Mouse (Mus musculus) Patski (cell line): ENCODE measurements around the gene Gins3. TPM values are rescaled to one million over a fixed set of nuclear protein-coding genes. Genes with fewer than 3 reads are reported as not detected.
A peak's percentile ranks its signal among the peaks of the same experiment; 100 is the strongest.
"Not testable (repeated sequence)": the region's sequence is repeated elsewhere in the genome, so short reads cannot be mapped to it uniquely, and the experiment has no call there.

Source experiments
- ATAC-seq: fragments of 100-300 bp; one replicate; pipeline ENCODE4 v1.8.0; 2021
- CTCF ChIA-PET: fragments of 350-600 bp; sonication (Branson Sonifier 250); formaldehyde crosslinking; loops from one replicate; lab custom pipeline; 2022; ENCODE audit warnings: inconsistent platforms; lab: Charles Lee
- POLR2A ChIA-PET: fragments of 350-600 bp; sonication (Branson Sonifier 250); formaldehyde crosslinking; loops from one replicate; lab custom pipeline; 2022; ENCODE audit warnings: antibody characterized with exemption, inconsistent platforms; lab: Charles Lee
- DNase-seq: peaks from one replicate; pipeline ENCODE4 v3.0.0-alpha.2; 2011; ENCODE audit warnings: low read depth, low spot score
- H3K27me3 ChIP-seq: fragments of 371-371 bp; one replicate; pipeline ENCODE4 v1.5.1; 2021
- CTCF ChIP-seq: fragments of 100-300 bp; IDR thresholded peaks from one replicate; pipeline ENCODE4 v1.5.1; 2021
- in situ Hi-C: fragments of 300-500 bp; cut with MboI; formaldehyde crosslinking; loops from 3 replicates; pipeline ENCODE4 v1.11.1; 2018; ENCODE audit warnings: low pct_unique_long_range_greater_than_20kb, mixed read lengths
- polyA plus RNA-seq: library from polyadenylated mRNA; unstranded; gene quantifications from one replicate; pipeline ENCODE4 v1.2.3, GENCODE M21; 2021

Gins3 gene
- polyA plus RNA-seq, 1 experiment from 2014 or later = 5.8 TPM

- in situ Hi-C loops = no loop called here
- no peak for TF ChIP-seq CTCF
- H3K27me3 ChIP-seq = no peaks in the 10 kb centered on the region
- ATAC-seq = no peak
- no peak for DNase-seq
- CTCF ChIA-PET = no interaction called here
- POLR2A ChIA-PET = no interaction called here
Measured at GRCm38 (mm10) chr8:95663599-95663949, 30.3 kb downstream of the Gins3 start.

GRCm38 (mm10) chr8:95665813-95666452 is 32.7 kb downstream of the Gins3 start:
- in situ Hi-C loops, DNase-seq, ATAC-seq, POLR2A ChIA-PET, H3K27me3 ChIP-seq: not testable (repeated sequence)
- CTCF ChIA-PET = interaction anchor here (1.4 kb wide), 1 partner anchor 31 kb away, joined by 8 read pairs; no protein-coding TSS in a partner anchor

- no peak for ATAC-seq
- DNase-seq = no peak
- TF ChIP-seq CTCF = no peak
- ChIA-PET POLR2A (no interaction called here), CTCF (no interaction called here)
- in situ Hi-C loops = no loop called here
- H3K27me3 ChIP-seq = no peaks in the 10 kb centered on the region
Measured at GRCm38 (mm10) chr8:95668163-95668958, 35.1 kb downstream of the Gins3 start.

GRCm38 (mm10) chr8:95669967-95670366 is 36.7 kb downstream of the Gins3 start:
- ATAC-seq (no peak), DNase-seq (no peak)
- POLR2A ChIA-PET = interaction anchor here (1.4 kb wide), 1 partner anchor 20 kb away, joined by 3 read pairs; no protein-coding TSS in a partner anchor
- CTCF ChIA-PET = interaction anchor here (1.4 kb wide), 1 partner anchor 27 kb away, joined by 4 read pairs; no protein-coding TSS in a partner anchor
- no peaks in the 10 kb centered on the region for H3K27me3 ChIP-seq
- no peak for TF ChIP-seq CTCF
- in situ Hi-C loops = no loop called here

GRCm38 (mm10) chr8:95671861-95672260 is 38.6 kb downstream of the Gins3 start:
- TF ChIP-seq CTCF = no peak
- in situ Hi-C loops = no loop called here
- ChIA-PET POLR2A (interaction anchor here (1.0 kb wide), 1 partner anchor 44 kb away, joined by 4 read pairs; no protein-coding TSS in a partner anchor), CTCF (interaction anchor here (0.8 kb wide), 1 partner anchor 15 kb away, joined by 3 read pairs; no protein-coding TSS in a partner anchor)
- DNase-seq (no peak), ATAC-seq (no peak)
- H3K27me3 ChIP-seq = peaks cover 2% of the 10 kb centered on the region

GRCm38 (mm10) chr8:95672811-95673210 is 39.6 kb downstream of the Gins3 start:
- ATAC-seq (no peak), DNase-seq (no peak)
- peaks cover 8% of the 10 kb centered on the region for H3K27me3 ChIP-seq
- POLR2A ChIA-PET = no interaction called here
- CTCF ChIA-PET = no interaction called here
- in situ Hi-C loops = no loop called here
- TF ChIP-seq CTCF = no peak

GRCm38 (mm10) chr8:95676631-95677030 is 43.4 kb downstream of the Gins3 start, which contains the start of gene Ndrg4:
Gene Ndrg4, plus strand, starts transcription at chr8:95676980.
- CTCF ChIA-PET = no interaction called here
- H3K27me3 ChIP-seq = peaks cover 22% of the 10 kb centered on the region
- DNase-seq (no peak), ATAC-seq (no peak)
- POLR2A ChIA-PET = no interaction called here
- in situ Hi-C loops = loop anchor here (25.0 kb wide), 1 partner anchor 339 kb away; the partner anchor contains the start of genes Usb1 and Zfp319
- TF ChIP-seq CTCF = no peak

GRCm38 (mm10) chr8:95677591-95678023 is 44.4 kb downstream of the Gins3 start:
- CTCF ChIA-PET = no interaction called here
- peaks cover 22% of the 10 kb centered on the region for H3K27me3 ChIP-seq
- no peak for DNase-seq
- POLR2A ChIA-PET = no interaction called here
- TF ChIP-seq CTCF = no peak
- no peak for ATAC-seq
- in situ Hi-C loops = loop anchor here (25.0 kb wide), 1 partner anchor 340 kb away; the partner anchor contains the start of genes Usb1 and Zfp319

GRCm38 (mm10) chr8:95678024-95678611 is 44.9 kb downstream of the Gins3 start:
- DNase-seq (no peak), ATAC-seq (peak; percentile 41)
- no peak for TF ChIP-seq CTCF
- peaks cover 22% of the 10 kb centered on the region for H3K27me3 ChIP-seq
- in situ Hi-C loops = loop anchor here (25.0 kb wide), 1 partner anchor 341 kb away; the partner anchor contains the start of genes Usb1 and Zfp319
- ChIA-PET POLR2A (no interaction called here), CTCF (no interaction called here)

GRCm38 (mm10) chr8:95688073-95688672 is 54.9 kb downstream of the Gins3 start:
- in situ Hi-C loops = loop anchor here (25.0 kb wide), 1 partner anchor 351 kb away; the partner anchor contains the start of genes Usb1 and Zfp319
- no peak for DNase-seq
- peaks cover 29% of the 10 kb centered on the region for H3K27me3 ChIP-seq
- ChIA-PET POLR2A (no interaction called here), CTCF (interaction anchor here (2.1 kb wide), 1 partner anchor 9 kb away, joined by 6 read pairs; no protein-coding TSS in a partner anchor)
- ATAC-seq = no peak
- no peak for TF ChIP-seq CTCF
